Mouse (Mus musculus) T-helper 17 cell (primary cell): ENCODE results near the gene H2al1b.

Experiments used
- in situ Hi-C, 2 experiments: fragments of 300-600 bp; cut with MboI, MseI; formaldehyde crosslinking; loops; 1 replicate in 1 of 2; 2 replicates in 1 of 2; pipeline ENCODE4 v1.15.1; 2025; ENCODE audit warnings: high pct_unique_total_duplicates in 2 of 2

Gene H2al1b

DNA sequence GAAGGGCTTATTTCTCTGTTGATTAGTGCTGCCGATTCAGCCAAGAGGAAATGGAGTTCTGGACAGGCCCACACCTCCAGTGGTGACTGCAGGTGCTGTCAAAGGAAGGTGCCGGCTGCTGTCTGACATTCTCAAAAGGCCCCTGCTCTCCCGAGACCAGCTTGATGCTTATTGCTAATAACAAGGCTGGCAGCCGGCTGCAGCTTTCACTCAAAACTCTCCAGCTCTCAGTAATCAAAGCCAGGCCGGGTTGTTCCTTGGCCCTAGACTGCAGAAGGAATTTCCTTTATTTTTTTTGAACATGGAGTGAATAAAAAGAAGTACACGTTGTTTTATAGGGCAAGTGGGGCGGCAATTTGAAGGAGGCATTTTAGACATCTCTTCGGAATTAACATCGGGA is 43.5 kb downstream of the H2al1b start:
- in situ Hi-C loops, result no loop called here

DNA sequence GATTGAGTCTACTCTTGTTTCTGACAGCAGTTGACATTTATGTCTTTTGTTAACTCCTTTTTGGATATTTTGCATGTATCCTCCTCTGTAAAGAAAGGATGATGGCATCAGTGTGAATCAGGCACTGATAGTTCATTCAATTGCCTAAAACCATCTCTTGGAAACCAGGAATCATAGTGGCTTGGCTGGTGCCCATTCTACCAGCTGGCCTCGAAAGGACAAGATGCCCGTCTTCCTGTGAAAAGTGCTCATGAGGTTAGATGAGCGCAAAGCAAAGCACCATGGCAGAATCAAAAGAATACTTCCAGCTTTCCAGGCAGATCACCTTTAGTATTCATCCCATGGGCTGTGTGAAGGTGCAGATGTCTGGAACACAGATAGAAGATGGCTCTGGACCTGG is 44.5 kb downstream of the H2al1b start:
- in situ Hi-C loops, result no loop called here
